Mouse (Mus musculus) erythroblast, embryonic 14.5 days (primary cell): Measurements from ENCODE around the gene Zbtb3. TPM values are rescaled to one million over a fixed set of nuclear protein-coding genes. Genes with fewer than 3 reads are reported as not detected.

Source experiments
- H3K27me3 ChIP-seq: 2 replicates; pipeline ENCODE4 v1.6.1; 2012; ENCODE audit warnings: inconsistent platforms; ENCODE audit not compliant: control insufficient read depth
- H3K36me3 ChIP-seq: 2 replicates; pipeline ENCODE4 v1.6.1; 2012; ENCODE audit warnings: mild to moderate bottlenecking, inconsistent platforms; ENCODE audit not compliant: control insufficient read depth
- H3K4me1 ChIP-seq: 2 replicates; pipeline ENCODE4 v1.6.1; 2012; ENCODE audit warnings: inconsistent platforms; ENCODE audit not compliant: control insufficient read depth
- H3K4me3 ChIP-seq: replicated peaks from 2 replicates; pipeline ENCODE3; 2012; ENCODE audit warnings: moderate library complexity, mild to moderate bottlenecking, inconsistent platforms
- H3K9me3 ChIP-seq: 2 replicates; pipeline ENCODE4 v1.6.1; 2012; ENCODE audit warnings: low read length, inconsistent platforms, mixed read lengths; ENCODE audit not compliant: control insufficient read depth
- GATA1 ChIP-seq: IDR thresholded peaks from 2 replicates; pipeline ENCODE4 v1.6.1; 2012; ENCODE audit warnings: low read length, inconsistent platforms, mixed read lengths
- TAL1 ChIP-seq: IDR thresholded peaks from 3 replicates; pipeline ENCODE4 v1.6.1; 2012; ENCODE audit warnings: low read length, inconsistent platforms, mixed read lengths
- polyA plus RNA-seq: library from polyadenylated mRNA; stranded (reverse); fragments of >175 nt; gene quantifications from 2 replicates; pipeline ENCODE4 v1.2.3, GENCODE M21; 2012

The Zbtb3 gene
- polyA plus RNA-seq, 1 experiment = 0.06 TPM

DNA sequence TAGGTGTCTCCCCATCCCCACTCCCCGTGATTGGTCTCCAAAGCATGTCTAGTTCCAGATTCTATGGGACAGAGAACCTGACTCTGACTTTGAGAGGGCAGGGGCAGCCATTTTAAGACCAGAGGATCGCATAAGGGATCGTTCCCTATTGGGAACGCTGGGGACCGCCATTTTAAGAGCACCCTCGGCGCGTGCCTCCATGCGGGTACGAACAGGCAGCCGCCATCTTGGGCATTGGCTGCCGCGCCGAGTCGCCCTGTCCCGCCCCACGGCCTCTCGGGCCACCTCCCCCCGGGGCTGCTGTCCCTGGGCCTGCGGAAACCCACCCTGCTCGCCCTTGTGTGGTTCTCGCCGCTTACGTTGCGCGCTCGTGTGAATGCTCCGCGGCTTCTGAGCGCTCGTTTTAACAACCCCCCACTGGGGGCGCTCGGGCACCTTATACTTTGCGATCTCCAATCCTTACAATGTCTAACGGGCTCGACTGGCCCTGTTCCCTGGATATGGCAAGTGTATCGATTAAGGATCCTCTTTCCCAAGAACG is 35.0 kb downstream of the Zbtb3 start, which contains the start of gene Bscl2:
TSS of gene Bscl2 (plus strand) at position 217 of the 541 bp plus-strand sequence.
- H3K4me1 ChIP-seq = peaks cover 52% of the 10 kb centered on the region
- peak within 1 kb of the TSS; percentile 86 for H3K4me3 ChIP-seq
- no peaks in the 10 kb centered on the region for H3K9me3 ChIP-seq
- H3K36me3 ChIP-seq = peaks cover 52% of the 10 kb centered on the region
- TF ChIP-seq GATA1 (no peak), TAL1 (no peak)
- H3K27me3 ChIP-seq = no peaks in the 10 kb centered on the region

DNA sequence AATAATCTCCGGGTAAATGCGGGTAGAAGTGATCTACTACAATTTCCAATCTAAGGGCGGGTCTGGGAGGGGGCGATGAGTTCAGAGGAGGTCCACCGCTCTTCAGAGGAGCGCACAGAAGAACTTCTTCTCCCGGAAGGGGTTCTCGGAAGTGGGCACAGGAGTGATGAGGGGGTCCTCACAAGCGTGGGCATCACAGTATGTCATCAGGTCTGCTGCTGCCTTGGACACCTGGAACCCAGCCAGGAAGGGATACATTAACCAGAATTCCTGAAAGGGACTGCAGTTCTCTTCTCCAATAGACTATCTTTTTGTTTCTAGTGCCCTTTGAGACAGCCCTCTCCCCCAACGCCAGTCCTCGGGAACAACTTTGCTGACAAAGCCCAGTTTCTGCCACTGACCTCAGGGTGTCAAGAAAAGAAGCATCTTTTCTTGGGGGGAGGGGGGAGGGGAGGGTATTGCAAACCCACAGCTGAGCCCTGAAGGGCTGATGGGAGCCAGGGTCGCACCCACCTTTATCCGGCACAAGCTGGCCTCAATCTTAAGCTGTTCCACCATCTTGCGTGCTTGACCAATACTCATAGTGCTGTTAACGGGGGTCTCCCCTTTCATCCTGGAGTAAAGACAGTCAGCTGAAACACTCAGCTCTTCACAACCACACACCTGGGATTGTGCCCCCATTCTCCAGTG is 35.8 kb downstream of the Zbtb3 start:
- Histone ChIP-seq H3K4me3 (peak overlapping the region; percentile 86), H3K4me1 (peaks cover 51% of the 10 kb centered on the region)
- no peak for TF ChIP-seq GATA1
- TF ChIP-seq TAL1 = no peak

DNA sequence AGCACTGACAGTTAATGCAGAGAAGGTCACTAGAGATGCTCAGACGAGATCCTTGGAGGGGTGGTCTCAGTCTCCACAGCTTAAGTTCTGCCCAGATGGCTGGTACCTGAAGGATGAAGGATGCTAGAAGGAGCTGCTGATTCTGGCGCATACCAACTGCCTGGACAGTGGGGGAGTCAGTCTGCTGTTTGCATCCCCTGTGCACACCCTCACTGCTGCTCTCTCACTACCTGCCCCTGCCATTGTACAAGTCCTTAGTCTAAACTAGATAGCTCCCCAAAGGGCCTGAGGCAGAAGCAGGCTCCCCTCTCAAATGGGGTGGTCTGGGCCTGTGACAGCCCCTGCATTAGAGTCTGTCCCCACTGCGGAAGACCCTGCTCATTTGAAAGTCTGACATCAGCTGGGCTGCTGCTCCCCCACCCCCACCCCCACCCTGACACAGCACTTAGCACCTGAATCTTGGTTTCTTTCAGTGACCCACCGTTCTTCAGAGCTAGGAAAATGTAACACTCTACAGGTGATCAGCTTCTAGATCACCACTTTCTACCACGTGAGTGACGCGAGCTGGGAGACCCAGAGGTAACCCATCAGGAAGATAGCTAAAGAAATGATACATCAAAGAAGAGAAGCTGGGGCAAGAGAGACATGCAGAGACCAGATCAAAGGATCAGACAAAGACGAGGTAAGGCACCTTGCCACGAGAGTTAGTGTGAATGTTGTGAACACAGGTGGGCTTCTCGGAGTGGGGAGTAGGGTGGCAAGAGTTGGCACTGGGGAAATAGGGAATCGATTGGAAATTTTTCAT is 37.0 kb downstream of the Zbtb3 start, which contains the start of gene Gng3:
TSS of gene Gng3 (minus strand) at position 92 of the 805 bp plus-strand sequence.
- peaks cover 51% of the 10 kb centered on the region for H3K4me1 ChIP-seq
- no peak for TF ChIP-seq GATA1
- no peak for TF ChIP-seq TAL1
- H3K9me3 ChIP-seq = no peaks in the 10 kb centered on the region
- peak within 1 kb of the TSS; percentile 86 for H3K4me3 ChIP-seq
- H3K36me3 ChIP-seq = peaks cover 44% of the 10 kb centered on the region
- no peaks in the 10 kb centered on the region for H3K27me3 ChIP-seq

More for the DNA sequence above, 35.8 kb downstream of the Zbtb3 start:
- Histone ChIP-seq H3K27me3 (no peaks in the 10 kb centered on the region), H3K9me3 (no peaks in the 10 kb centered on the region), H3K36me3 (peaks cover 50% of the 10 kb centered on the region)

GRCm38 (mm10) chr19:8839908-8840791 is 37.8 kb downstream of the Zbtb3 start:
- no peaks in the 10 kb centered on the region for H3K27me3 ChIP-seq
- TF ChIP-seq GATA1 (no peak), TAL1 (no peak)
- H3K36me3 ChIP-seq = peaks cover 39% of the 10 kb centered on the region
- peak overlapping the region; percentile 71 for H3K4me3 ChIP-seq
- peaks cover 51% of the 10 kb centered on the region for H3K4me1 ChIP-seq
- no peaks in the 10 kb centered on the region for H3K9me3 ChIP-seq

DNA sequence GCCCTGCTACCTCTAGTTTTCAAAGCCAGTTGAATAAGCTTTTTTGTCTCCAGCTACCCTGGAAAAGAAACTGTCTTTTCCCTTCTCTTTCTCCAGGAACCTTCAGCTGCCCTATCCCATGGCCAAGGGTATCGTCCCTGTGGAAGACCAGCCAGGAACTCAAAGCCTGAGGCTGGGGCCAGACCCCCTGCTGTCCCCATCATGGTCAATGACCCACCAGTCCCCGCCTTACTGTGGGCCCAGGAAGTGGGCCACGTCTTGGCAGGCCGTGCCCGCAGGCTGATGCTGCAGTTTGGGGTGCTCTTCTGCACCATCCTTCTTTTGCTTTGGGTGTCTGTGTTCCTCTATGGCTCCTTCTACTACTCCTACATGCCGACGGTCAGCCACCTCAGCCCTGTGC is 38.7 kb downstream of the Zbtb3 start:
- Histone ChIP-seq H3K4me1 (peaks cover 49% of the 10 kb centered on the region), H3K4me3 (peak overlapping the region; percentile 71), H3K9me3 (no peaks in the 10 kb centered on the region), H3K36me3 (peaks cover 39% of the 10 kb centered on the region), H3K27me3 (no peaks in the 10 kb centered on the region)
- TF ChIP-seq GATA1 (no peak), TAL1 (no peak)

- Histone ChIP-seq H3K4me3 (no peak overlapping the region), H3K27me3 (no peaks in the 10 kb centered on the region), H3K4me1 (peaks cover 35% of the 10 kb centered on the region), H3K36me3 (peaks cover 55% of the 10 kb centered on the region), H3K9me3 (no peaks in the 10 kb centered on the region)
- TF ChIP-seq TAL1 (no peak), GATA1 (no peak)
Observed at GRCm38 (mm10) chr19:8842961-8843360, 40.6 kb downstream of the Zbtb3 start.

GRCm38 (mm10) chr19:8844371-8845129 is 42.2 kb downstream of the Zbtb3 start:
- TF ChIP-seq TAL1 (no peak), GATA1 (no peak)
- no peaks in the 10 kb centered on the region for H3K27me3 ChIP-seq
- no peak overlapping the region for H3K4me3 ChIP-seq
- H3K4me1 ChIP-seq = peaks cover 19% of the 10 kb centered on the region
- no peaks in the 10 kb centered on the region for H3K9me3 ChIP-seq
- H3K36me3 ChIP-seq = peaks cover 63% of the 10 kb centered on the region

DNA sequence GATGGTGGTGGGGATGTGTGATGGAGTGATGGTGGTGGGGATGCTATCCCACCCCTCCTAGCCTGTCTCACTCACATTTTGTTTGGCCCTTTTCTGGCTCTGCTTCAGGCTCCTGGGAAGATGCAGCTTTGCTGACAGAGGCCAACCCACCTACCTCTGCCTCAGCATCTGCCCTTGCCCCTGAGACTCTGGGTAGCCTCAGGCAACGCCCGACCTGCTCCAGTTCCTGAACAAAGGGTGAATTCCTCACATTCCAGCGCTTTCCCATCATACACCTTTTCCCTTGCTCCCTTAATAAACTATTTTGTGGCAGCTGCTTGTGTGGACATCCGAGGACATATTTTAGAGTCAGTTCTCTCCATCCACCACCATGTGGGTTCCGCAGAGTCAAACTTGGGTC is 46.0 kb downstream of the Zbtb3 start:
- H3K36me3 ChIP-seq = peaks cover 45% of the 10 kb centered on the region
- no peaks in the 10 kb centered on the region for H3K9me3 ChIP-seq

More for the DNA sequence above, 46.0 kb downstream of the Zbtb3 start:
- H3K27me3 ChIP-seq = peaks cover 9% of the 10 kb centered on the region
- TF ChIP-seq TAL1 (no peak), GATA1 (no peak)
- H3K4me1 ChIP-seq = peaks cover 8% of the 10 kb centered on the region
- H3K4me3 ChIP-seq = no peak overlapping the region
